Mouse (Mus musculus): ENCODE measurements around the gene Brca2. TPM values are rescaled to one million over a fixed set of nuclear protein-coding genes. Genes with fewer than 3 reads are reported as not detected.
A peak's percentile ranks its signal among the peaks of the same experiment; 100 is the strongest.

Brca2 gene
- polyA plus RNA-seq, 1 experiment from 2014 or later: 12.7 TPM

DNA sequence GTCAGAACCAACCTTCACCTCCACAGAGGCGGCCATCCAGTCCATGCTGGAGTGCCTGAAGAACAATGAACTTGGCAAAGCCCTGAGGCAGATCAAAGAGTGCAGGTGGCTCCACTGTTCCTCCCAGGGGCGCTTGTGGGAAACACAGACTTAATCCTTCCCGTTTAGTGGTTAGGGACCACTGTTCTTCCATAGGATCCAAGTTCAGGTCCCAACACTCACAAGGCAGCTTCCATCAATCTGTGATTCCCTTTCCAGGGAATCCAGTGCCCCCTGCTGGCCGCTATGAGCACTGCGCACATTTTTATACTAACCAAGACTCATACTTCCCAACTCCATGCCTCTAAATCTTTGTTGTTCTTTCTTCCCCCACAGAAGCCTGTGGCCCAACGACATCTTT is 26.6 kb upstream of the Brca2 start:
- no peak overlapping the region for H3K9ac ChIP-seq (ENCODE audit: low read depth, low read length)
- TF ChIP-seq CTCF (IDR thresholded peaks at IDR 0.05; ENCODE audit: low read depth): peak; percentile 71
- H3K4me2 ChIP-seq (ENCODE audit: low read length): no peak overlapping the region
- no peaks in the 10 kb centered on the region for H3K27me3 ChIP-seq (ENCODE audit: insufficient read depth, low read length)
- no peak for ATAC-seq (replicated peaks; ENCODE audit: low FRiP score, low read depth)
- H3K36me3 ChIP-seq (ENCODE audit: insufficient read depth, low read length): 0 out of 2 replicates have a peak, but pooled peaks cover 9% of the 10 kb centered on the region
- H3K4me1 ChIP-seq (replicated peaks; ENCODE audit: insufficient read depth, low read length): no peaks in the 10 kb centered on the region
- WGBS: 54% methylated on average over 6 of the region's 6 CpGs
- DNase-seq (ENCODE audit: low spot score): peak; percentile 34
- no peaks in the 10 kb centered on the region for H3K9me3 ChIP-seq (replicated peaks; ENCODE audit: low read length)
- H3K27ac ChIP-seq: no peak overlapping the region
- H3K4me3 ChIP-seq (replicated peaks; ENCODE audit: low read depth, low read length): no peak overlapping the region

DNA sequence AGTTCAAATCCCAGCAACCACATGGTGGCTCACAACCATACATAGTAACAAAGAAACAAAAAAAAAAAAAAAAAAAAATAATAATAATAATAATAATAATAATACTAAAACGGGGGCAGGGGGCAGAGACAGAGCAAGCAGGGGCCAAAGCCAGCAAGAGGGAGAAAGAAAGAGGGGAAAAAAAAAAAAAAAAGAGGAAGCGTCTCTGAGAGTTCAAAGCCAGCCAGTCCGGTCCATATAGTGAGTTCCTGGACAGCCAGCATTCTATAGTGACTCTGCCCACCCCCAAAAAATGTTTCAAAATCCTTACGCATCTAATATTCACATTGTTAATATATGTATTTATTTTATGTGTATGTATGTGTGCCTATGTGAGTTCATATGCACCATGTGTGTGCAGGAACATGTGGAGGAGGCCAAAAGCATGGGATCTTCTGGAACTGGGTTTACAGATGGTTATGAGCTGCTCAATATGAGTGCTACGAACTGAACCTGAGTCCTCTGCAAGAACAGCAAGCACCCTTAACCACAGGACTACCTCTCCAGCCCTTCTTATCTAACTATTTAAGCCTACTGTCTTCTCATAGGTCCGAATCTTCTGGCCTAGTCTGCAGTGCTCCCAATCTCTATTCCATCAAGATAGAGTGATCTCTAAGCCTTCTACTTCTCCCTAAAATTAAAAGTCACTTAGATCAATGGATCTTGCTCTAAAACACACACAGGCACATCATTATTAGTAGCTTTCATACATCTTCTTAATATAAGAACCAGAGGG is 11.8 kb upstream of the Brca2 start:
- Histone ChIP-seq H3K4me3 (replicated peaks; ENCODE audit: low read depth, low read length) (no peak overlapping the region), H3K4me1 (replicated peaks; ENCODE audit: insufficient read depth, low read length) (no peaks in the 10 kb centered on the region), H3K27ac (no peak overlapping the region), H3K9me3 (replicated peaks; ENCODE audit: low read length) (no peaks in the 10 kb centered on the region), H3K9ac (ENCODE audit: low read depth, low read length) (no peak overlapping the region), H3K36me3 (ENCODE audit: insufficient read depth, low read length) (no peaks in the 10 kb centered on the region), H3K27me3 (ENCODE audit: insufficient read depth, low read length) (no peaks in the 10 kb centered on the region), H3K4me2 (ENCODE audit: low read length) (no peak overlapping the region)
- no peak for DNase-seq (ENCODE audit: low spot score)
- no peak for ATAC-seq (replicated peaks; ENCODE audit: low FRiP score, low read depth)
- TF ChIP-seq CTCF (IDR thresholded peaks at IDR 0.05; ENCODE audit: low read depth): no peak
- WGBS: 79% methylated on average over 6 of the region's 6 CpGs

- ATAC-seq (replicated peaks; ENCODE audit: low FRiP score, low read depth) (no peak), DNase-seq (ENCODE audit: low spot score) (no peak)
- no peak overlapping the region for H3K4me2 ChIP-seq (ENCODE audit: low read length)
- TF ChIP-seq CTCF (IDR thresholded peaks at IDR 0.05; ENCODE audit: low read depth): no peak
- no peak overlapping the region for H3K27ac ChIP-seq
- 82% methylated on average over 4 of the region's 4 CpGs for WGBS
- no peaks in the 10 kb centered on the region for H3K9me3 ChIP-seq (replicated peaks; ENCODE audit: low read length)
- H3K27me3 ChIP-seq (ENCODE audit: insufficient read depth, low read length): no peaks in the 10 kb centered on the region
- no peaks in the 10 kb centered on the region for H3K4me1 ChIP-seq (replicated peaks; ENCODE audit: insufficient read depth, low read length)
- no peak overlapping the region for H3K4me3 ChIP-seq (replicated peaks; ENCODE audit: low read depth, low read length)
- H3K36me3 ChIP-seq (ENCODE audit: insufficient read depth, low read length): no peaks in the 10 kb centered on the region
- H3K9ac ChIP-seq (ENCODE audit: low read depth, low read length): no peak overlapping the region
Observed at GRCm38 (mm10) chr5:150513264-150513663, 9.2 kb upstream of the Brca2 start.

DNA sequence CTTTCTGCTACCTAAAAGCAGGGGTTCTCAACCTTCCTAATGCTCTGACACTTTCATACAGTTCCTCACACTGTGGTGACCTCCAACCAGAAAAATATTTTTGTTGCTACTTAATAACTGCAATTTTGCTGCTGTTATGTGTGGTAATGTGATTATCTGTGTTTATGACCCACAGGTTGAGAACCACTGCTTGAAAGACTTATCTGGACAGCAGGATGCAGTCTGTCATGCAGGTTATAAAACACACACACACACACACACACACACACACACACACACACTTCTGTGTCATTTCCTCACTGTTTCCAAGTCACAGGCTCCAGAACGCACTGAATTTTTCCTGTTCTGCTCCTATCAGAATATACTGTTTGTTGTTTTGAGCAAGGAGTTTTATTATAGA is 8.4 kb upstream of the Brca2 start:
- DNase-seq (ENCODE audit: low spot score) (no peak), ATAC-seq (replicated peaks; ENCODE audit: low FRiP score, low read depth) (no peak)
- Histone ChIP-seq H3K4me1 (replicated peaks; ENCODE audit: insufficient read depth, low read length) (no peaks in the 10 kb centered on the region), H3K36me3 (ENCODE audit: insufficient read depth, low read length) (no peaks in the 10 kb centered on the region), H3K4me2 (ENCODE audit: low read length) (no peak overlapping the region), H3K4me3 (replicated peaks; ENCODE audit: low read depth, low read length) (no peak overlapping the region), H3K27me3 (ENCODE audit: insufficient read depth, low read length) (no peaks in the 10 kb centered on the region), H3K27ac (no peak overlapping the region), H3K9me3 (replicated peaks; ENCODE audit: low read length) (no peaks in the 10 kb centered on the region), H3K9ac (ENCODE audit: low read depth, low read length) (no peak overlapping the region)
- TF ChIP-seq CTCF (IDR thresholded peaks at IDR 0.05; ENCODE audit: low read depth): no peak
- whole genome bisulfite sequencing: 66% methylated on average over 1 of the region's 1 CpGs

GRCm38 (mm10) chr5:150518064-150518463 is 4.4 kb upstream of the Brca2 start, which contains the start of gene Zar1l:
Zar1l (minus strand) TSS chr5:150518164.
- no peak for TF ChIP-seq CTCF (IDR thresholded peaks at IDR 0.05; ENCODE audit: low read depth)
- H3K27me3 ChIP-seq (ENCODE audit: insufficient read depth, low read length): no peaks in the 10 kb centered on the region
- no peak within 1 kb of the TSS for H3K4me3 ChIP-seq (replicated peaks; ENCODE audit: low read depth, low read length)
- WGBS: 66% methylated on average over 4 of the region's 4 CpGs
- H3K36me3 ChIP-seq (ENCODE audit: insufficient read depth, low read length): no peaks in the 10 kb centered on the region
- H3K4me1 ChIP-seq (replicated peaks; ENCODE audit: insufficient read depth, low read length): no peaks in the 10 kb centered on the region
- H3K9ac ChIP-seq (ENCODE audit: low read depth, low read length): no peak within 1 kb of the TSS
- DNase-seq (ENCODE audit: low spot score) (no peak), ATAC-seq (replicated peaks; ENCODE audit: low FRiP score, low read depth) (no peak)
- H3K4me2 ChIP-seq (ENCODE audit: low read length): no peak within 1 kb of the TSS
- no peak within 1 kb of the TSS for H3K27ac ChIP-seq
- no peaks in the 10 kb centered on the region for H3K9me3 ChIP-seq (replicated peaks; ENCODE audit: low read length)

- Histone ChIP-seq H3K27ac (no peak overlapping the region), H3K9ac (ENCODE audit: low read depth, low read length) (no peak overlapping the region), H3K4me2 (ENCODE audit: low read length) (no peak overlapping the region), H3K9me3 (replicated peaks; ENCODE audit: low read length) (no peaks in the 10 kb centered on the region), H3K36me3 (ENCODE audit: insufficient read depth, low read length) (no peaks in the 10 kb centered on the region), H3K4me1 (replicated peaks; ENCODE audit: insufficient read depth, low read length) (no peaks in the 10 kb centered on the region), H3K4me3 (replicated peaks; ENCODE audit: low read depth, low read length) (no peak overlapping the region), H3K27me3 (ENCODE audit: insufficient read depth, low read length) (no peaks in the 10 kb centered on the region)
- TF ChIP-seq CTCF (IDR thresholded peaks at IDR 0.05; ENCODE audit: low read depth): peak; percentile 60
- ATAC-seq (replicated peaks; ENCODE audit: low FRiP score, low read depth): no peak
- peak; percentile 39 for DNase-seq (ENCODE audit: low spot score)
- WGBS: 96% methylated on average over 1 of the region's 1 CpGs
Observed at GRCm38 (mm10) chr5:150519551-150519950, 2.9 kb upstream of the Brca2 start.
